Mouse (Mus musculus) heart, embryonic 12.5 days (tissue): Measurements from ENCODE around the gene Snx17. TPM values are rescaled to one million over a fixed set of nuclear protein-coding genes. Genes with fewer than 3 reads are reported as not detected.

ENCODE experiments used
- ATAC-seq: fragments of 200-750 bp; cut with Nextera tagmentation; 2 replicates; pipeline ENCODE4 v1.8.0; 2017; ENCODE audit warnings: moderate TSS enrichment, moderate library complexity; ENCODE audit not compliant: insufficient number of reproducible peaks, low FRiP score
- H3K27ac ChIP-seq: fragments of 300-500 bp; sonication (generic); 2 replicates; pipeline ENCODE4 v1.5.1; 2016; ENCODE audit warnings: mild to moderate bottlenecking, moderate library complexity; ENCODE audit not compliant: poor library complexity, severe bottlenecking
- H3K27me3 ChIP-seq: fragments of 300-500 bp; sonication (generic); replicated peaks from 2 replicates; pipeline ENCODE4 v1.6.1; 2016; ENCODE audit warnings: mild to moderate bottlenecking, moderate library complexity
- H3K36me3 ChIP-seq: fragments of 300-500 bp; sonication (generic); 2 replicates; pipeline ENCODE4 v1.6.1; 2016; ENCODE audit warnings: mild to moderate bottlenecking, moderate library complexity
- H3K4me1 ChIP-seq: fragments of 300-500 bp; sonication (generic); replicated peaks from 2 replicates; pipeline ENCODE4 v1.6.1; 2016; ENCODE audit warnings: mild to moderate bottlenecking
- H3K4me2 ChIP-seq: fragments of 300-500 bp; sonication (generic); 2 replicates; pipeline ENCODE4 v1.6.1; 2016; ENCODE audit warnings: mild to moderate bottlenecking, moderate library complexity
- H3K4me3 ChIP-seq: fragments of 300-500 bp; sonication (generic); 2 replicates; pipeline ENCODE4 v1.5.1; 2016; ENCODE audit warnings: mild to moderate bottlenecking
- H3K9ac ChIP-seq: fragments of 300-500 bp; sonication (generic); 2 replicates; pipeline ENCODE4 v1.6.1; 2016; ENCODE audit warnings: mild to moderate bottlenecking, moderate library complexity
- H3K9me3 ChIP-seq: fragments of 300-500 bp; sonication (generic); replicated peaks from 2 replicates; pipeline ENCODE4 v1.6.1; 2016; ENCODE audit warnings: mild to moderate bottlenecking, moderate library complexity
- WGBS: fragments of 180-500 bp; shearing (Covaris S2); methylation state at CpG from one replicate; pipeline ENCODE4 v1.1.7; 2016; 5-methylcytosine and 5-hydroxymethylcytosine counted together
- polyA plus RNA-seq: library from polyadenylated mRNA; unstranded; fragments of >200 nt; fragmentation: Nextera tagmentation; extraction: Ambion mirVana; gene quantifications from 2 replicates; pipeline ENCODE4 v1.2.1, GENCODE M21; 2016

Gene Snx17
- polyA plus RNA-seq, 1 experiment from 2014 or later = 112 TPM

- no peaks in the 10 kb centered on the region for H3K27me3 ChIP-seq
- peak overlapping the region; percentile 85 for H3K4me2 ChIP-seq
- H3K9me3 ChIP-seq = no peaks in the 10 kb centered on the region
- peak overlapping the region; percentile 97 for H3K9ac ChIP-seq
- H3K4me3 ChIP-seq = peak overlapping the region; percentile 76
- under 1% methylated on average over 13 of the region's 13 CpGs for WGBS
- peaks cover 11% of the 10 kb centered on the region for H3K4me1 ChIP-seq
- peaks cover 31% of the 10 kb centered on the region for H3K36me3 ChIP-seq
- peak overlapping the region; percentile 98 for H3K27ac ChIP-seq
- no peak for ATAC-seq
Observed at GRCm38 (mm10) chr5:31241522-31242034, 48.6 kb downstream of the Snx17 start.

- H3K4me2 ChIP-seq = peak overlapping the region; percentile 85
- H3K9ac ChIP-seq = peak overlapping the region; percentile 97
- 21% methylated on average over 10 of the region's 10 CpGs for WGBS
- H3K27ac ChIP-seq = peak overlapping the region; percentile 98
- H3K36me3 ChIP-seq = peaks cover 36% of the 10 kb centered on the region
- H3K27me3 ChIP-seq = no peaks in the 10 kb centered on the region
- H3K4me1 ChIP-seq = peaks cover 11% of the 10 kb centered on the region
- H3K9me3 ChIP-seq = no peaks in the 10 kb centered on the region
- no peak for ATAC-seq
- H3K4me3 ChIP-seq = peak overlapping the region; percentile 76
Observed at GRCm38 (mm10) chr5:31242191-31242590, 49.2 kb downstream of the Snx17 start.

Other genes with a start within 250 kb of the Snx17 start
- gene Cgref1, start 247.6 kb upstream of the Snx17 start, polyA plus RNA-seq = 4.9 and 5.2 TPM in 2 replicates
- 86.0 and 89.0 TPM in 2 replicates for gene Preb, start 232.9 kb upstream of the Snx17 start, polyA plus RNA-seq
- gene Tcf23, start 224.6 kb upstream of the Snx17 start, polyA plus RNA-seq = 0.18 and 0.22 TPM in 2 replicates
- 102 and 107 TPM in 2 replicates for gene Atraid, start 144.9 kb upstream of the Snx17 start, polyA plus RNA-seq
- gene Slc5a6, start 144.3 kb upstream of the Snx17 start, polyA plus RNA-seq = 7.9 and 8.0 TPM in 2 replicates
- 38.4 and 39.2 TPM in 2 replicates for gene Cad, start 138.4 kb upstream of the Snx17 start, polyA plus RNA-seq
- gene Dnajc5g, start 86.9 kb upstream of the Snx17 start, polyA plus RNA-seq = not detected in 2 replicates
- gene Slc30a3, start 85.0 kb upstream of the Snx17 start, polyA plus RNA-seq = 0.39 and 0.47 TPM in 2 replicates
- gene Trim54, start 76.5 kb upstream of the Snx17 start, polyA plus RNA-seq = 12.8 and 12.9 TPM in 2 replicates
- gene Ucn, start 54.4 kb upstream of the Snx17 start, polyA plus RNA-seq = 0.38 TPM in 1 of 2 replicates, not detected in the other
- gene Mpv17, start 39.0 kb upstream of the Snx17 start, polyA plus RNA-seq = 66.8 and 68.8 TPM in 2 replicates
- gene Gm29609, start 13.3 kb upstream of the Snx17 start, polyA plus RNA-seq = 1.0 and 1.3 TPM in 2 replicates
- 58.8 and 63.7 TPM in 2 replicates for gene Gtf3c2, start 13.1 kb upstream of the Snx17 start, polyA plus RNA-seq
- 52.3 and 60.5 TPM in 2 replicates for gene Eif2b4, start 203 bp downstream of the Snx17 start, polyA plus RNA-seq
- gene Zfp513, start 9.1 kb downstream of the Snx17 start, polyA plus RNA-seq = 9.9 and 10.5 TPM in 2 replicates
- 111 and 112 TPM in 2 replicates for gene Ppm1g, start 27.5 kb downstream of the Snx17 start, polyA plus RNA-seq
- 127 and 137 TPM in 2 replicates for gene Nrbp1, start 47.6 kb downstream of the Snx17 start, polyA plus RNA-seq
- 0.34 TPM in 1 of 2 replicates, not detected in the other for gene Gm9970, start 48.0 kb downstream of the Snx17 start, polyA plus RNA-seq
- gene Krtcap3, start 58.5 kb downstream of the Snx17 start, polyA plus RNA-seq = 7.4 and 7.5 TPM in 2 replicates
- gene Ift172, start 97.9 kb downstream of the Snx17 start, polyA plus RNA-seq = 33.9 and 34.0 TPM in 2 replicates
- gene Fndc4, start 102.9 kb downstream of the Snx17 start, polyA plus RNA-seq = 25.8 and 32.3 TPM in 2 replicates
- gene Gckr, start 104.2 kb downstream of the Snx17 start, polyA plus RNA-seq = 0.19 TPM in 1 of 2 replicates, not detected in the other